Mouse (Mus musculus) liver, embryonic 12.5 days (tissue): ENCODE data around the gene Lbp. TPM values are rescaled to one million over a fixed set of nuclear protein-coding genes. Genes with fewer than 3 reads are reported as not detected.

Experiments
- ATAC-seq: fragments of 200-750 bp; cut with Nextera tagmentation; 2 replicates; pipeline ENCODE4 v1.8.0; 2017; ENCODE audit warnings: moderate number of reproducible peaks, mild to moderate bottlenecking, moderate library complexity
- H3K27ac ChIP-seq: fragments of 300-500 bp; sonication (generic); 2 replicates; pipeline ENCODE4 v1.5.1; 2016; ENCODE audit warnings: mild to moderate bottlenecking
- H3K27me3 ChIP-seq: fragments of 300-500 bp; sonication (generic); replicated peaks from 2 replicates; pipeline ENCODE4 v1.6.1; 2016; ENCODE audit warnings: mild to moderate bottlenecking, moderate library complexity
- H3K36me3 ChIP-seq: fragments of 300-500 bp; sonication (generic); 2 replicates; pipeline ENCODE4 v1.6.1; 2016; ENCODE audit warnings: mild to moderate bottlenecking, moderate library complexity
- H3K4me1 ChIP-seq: fragments of 300-500 bp; sonication (generic); 2 replicates; pipeline ENCODE4 v1.6.1; 2016
- H3K4me2 ChIP-seq: fragments of 300-500 bp; sonication (generic); 2 replicates; pipeline ENCODE4 v1.6.1; 2016; ENCODE audit warnings: mild to moderate bottlenecking, moderate library complexity
- H3K4me3 ChIP-seq: fragments of 300-500 bp; sonication (generic); 2 replicates; pipeline ENCODE4 v1.5.1; 2016; ENCODE audit warnings: mild to moderate bottlenecking, moderate library complexity
- H3K9ac ChIP-seq: fragments of 300-500 bp; sonication (generic); 2 replicates; pipeline ENCODE4 v1.6.1; 2016; ENCODE audit warnings: mild to moderate bottlenecking, moderate library complexity
- H3K9me3 ChIP-seq: fragments of 300-500 bp; sonication (generic); replicated peaks from 2 replicates; pipeline ENCODE4 v1.6.1; 2016; ENCODE audit warnings: mild to moderate bottlenecking, moderate library complexity
- WGBS: fragments of 180-500 bp; shearing (Covaris S2); methylation state at CpG from one replicate; pipeline ENCODE4 v1.1.7; 2016; ENCODE audit not compliant: insufficient replicate concordance; 5-methylcytosine and 5-hydroxymethylcytosine counted together
- polyA plus RNA-seq: library from polyadenylated mRNA; unstranded; fragments of >200 nt; fragmentation: Nextera tagmentation; extraction: Ambion mirVana; gene quantifications from 2 replicates; pipeline ENCODE4 v1.2.1, GENCODE M21; 2016

The Lbp gene
- polyA plus RNA-seq, 1 experiment from 2014 or later = 12.9 TPM

- H3K4me1 ChIP-seq = no peaks in the 10 kb centered on the region
- H3K27ac ChIP-seq = no peak overlapping the region
- WGBS = 53% methylated on average over 8 of the region's 8 CpGs
- no peak for ATAC-seq
- H3K9ac ChIP-seq = no peak overlapping the region
- 0 out of 2 replicates have a peak, but pooled peaks cover 3% of the 10 kb centered on the region for H3K36me3 ChIP-seq
- H3K9me3 ChIP-seq = no peaks in the 10 kb centered on the region
- no peaks in the 10 kb centered on the region for H3K27me3 ChIP-seq
- H3K4me2 ChIP-seq = no peak overlapping the region
- H3K4me3 ChIP-seq = no peak overlapping the region
Measured at GRCm38 (mm10) chr2:158316371-158316770, 10.1 kb downstream of the Lbp start.

- 0 out of 2 replicates have a peak, but pooled peaks cover 7% of the 10 kb centered on the region for H3K36me3 ChIP-seq
- WGBS = 17% methylated on average over 5 of the region's 5 CpGs
- no peak overlapping the region for H3K9ac ChIP-seq
- H3K4me1 ChIP-seq = no peaks in the 10 kb centered on the region
- H3K27me3 ChIP-seq = no peaks in the 10 kb centered on the region
- H3K9me3 ChIP-seq = no peaks in the 10 kb centered on the region
- no peak for ATAC-seq
- no peak overlapping the region for H3K27ac ChIP-seq
- no peak overlapping the region for H3K4me2 ChIP-seq
- no peak overlapping the region for H3K4me3 ChIP-seq
Measured at GRCm38 (mm10) chr2:158317026-158317425, 10.7 kb downstream of the Lbp start.

DNA sequence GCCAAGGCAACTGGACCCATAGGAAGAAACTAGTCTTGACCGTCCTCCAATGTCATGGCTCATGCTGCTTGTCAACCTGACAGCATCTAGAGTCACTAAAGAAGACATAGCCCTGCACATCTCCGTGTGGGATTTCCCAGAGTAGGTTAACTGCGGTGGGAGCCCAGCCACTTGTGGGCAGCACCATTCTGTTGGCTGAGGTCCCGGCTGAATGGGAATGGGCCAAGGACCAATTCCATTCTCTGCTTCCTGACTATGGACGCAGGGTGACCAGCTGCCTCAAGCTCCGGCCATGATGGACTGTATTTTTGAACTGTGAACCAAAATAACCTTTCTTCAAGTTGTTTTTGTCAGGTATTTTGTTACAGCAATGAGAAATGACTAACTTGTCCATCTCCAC lies 15.3 kb downstream of the Lbp start:
- ATAC-seq = no peak
- Histone ChIP-seq H3K4me1 (no peaks in the 10 kb centered on the region; the same call in 1 of the 2 replicates), H3K9ac (no peak overlapping the region), H3K27ac (no peak overlapping the region), H3K27me3 (no peaks in the 10 kb centered on the region), H3K36me3 (peaks cover 8% of the 10 kb centered on the region; the same call in 1 of the 2 replicates), H3K4me3 (no peak overlapping the region), H3K4me2 (no peak overlapping the region), H3K9me3 (no peaks in the 10 kb centered on the region)
- WGBS = 79% methylated on average over 6 of the region's 6 CpGs

DNA sequence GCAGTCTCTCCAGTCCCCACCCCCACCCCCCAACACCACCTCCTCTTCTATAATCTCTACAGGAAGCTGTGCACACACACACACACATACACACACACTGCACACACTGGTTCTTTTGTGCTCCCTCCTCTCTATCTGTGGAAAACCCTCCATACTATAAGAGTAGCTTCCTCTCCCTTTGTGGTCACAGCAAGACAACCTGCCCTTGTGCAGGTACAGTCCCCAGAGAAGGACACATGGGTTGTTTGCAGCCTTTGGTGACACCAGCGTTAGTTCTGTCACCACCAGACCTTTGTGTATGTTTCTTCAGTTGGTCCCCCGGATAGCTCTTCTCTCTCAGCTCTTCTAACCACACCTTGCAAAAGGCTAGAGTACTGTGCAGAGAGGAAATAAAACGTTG lies 16.6 kb downstream of the Lbp start:
- Histone ChIP-seq H3K36me3 (peaks cover 12% of the 10 kb centered on the region; the same call in 1 of the 2 replicates), H3K27me3 (no peaks in the 10 kb centered on the region), H3K4me3 (no peak overlapping the region), H3K4me1 (no peaks in the 10 kb centered on the region; the same call in 1 of the 2 replicates), H3K4me2 (no peak overlapping the region), H3K9ac (no peak overlapping the region), H3K9me3 (no peaks in the 10 kb centered on the region), H3K27ac (no peak overlapping the region)
- no peak for ATAC-seq
- WGBS = 38% methylated on average over 3 of the region's 3 CpGs

- no peak for ATAC-seq
- no peaks in the 10 kb centered on the region for H3K27me3 ChIP-seq
- H3K9me3 ChIP-seq = no peaks in the 10 kb centered on the region
- peaks cover 12% of the 10 kb centered on the region; the same call in 1 of the 2 replicates for H3K36me3 ChIP-seq
- no peak overlapping the region for H3K9ac ChIP-seq
- H3K27ac ChIP-seq = no peak overlapping the region
- 59% methylated on average over 10 of the region's 10 CpGs for WGBS
- H3K4me2 ChIP-seq = no peak overlapping the region
- H3K4me1 ChIP-seq = no peaks in the 10 kb centered on the region; the same call in 1 of the 2 replicates
- H3K4me3 ChIP-seq = no peak overlapping the region
Measured at GRCm38 (mm10) chr2:158324531-158325190, 18.4 kb downstream of the Lbp start.

GRCm38 (mm10) chr2:158325609-158326008 lies 19.3 kb downstream of the Lbp start:
- Histone ChIP-seq H3K4me2 (no peak overlapping the region), H3K27ac (no peak overlapping the region), H3K4me3 (no peak overlapping the region), H3K36me3 (peaks cover 12% of the 10 kb centered on the region; the same call in 1 of the 2 replicates), H3K27me3 (no peaks in the 10 kb centered on the region), H3K9me3 (no peaks in the 10 kb centered on the region), H3K4me1 (no peaks in the 10 kb centered on the region; the same call in 1 of the 2 replicates), H3K9ac (no peak overlapping the region)
- ATAC-seq = no peak
- 73% methylated on average over 8 of the region's 8 CpGs for WGBS

- H3K4me3 ChIP-seq = no peak overlapping the region
- no peaks in the 10 kb centered on the region for H3K4me1 ChIP-seq
- no peak overlapping the region for H3K4me2 ChIP-seq
- H3K9ac ChIP-seq = no peak overlapping the region
- no peak for ATAC-seq
- WGBS = 67% methylated on average over 13 of the region's 13 CpGs
- H3K9me3 ChIP-seq = no peaks in the 10 kb centered on the region
- H3K36me3 ChIP-seq = no peaks in the 10 kb centered on the region
- H3K27ac ChIP-seq = no peak overlapping the region
- no peaks in the 10 kb centered on the region for H3K27me3 ChIP-seq
Measured at GRCm38 (mm10) chr2:158334356-158334755, 28.1 kb downstream of the Lbp start.

GRCm38 (mm10) chr2:158337698-158338097 lies 31.4 kb downstream of the Lbp start:
- no peaks in the 10 kb centered on the region for H3K4me1 ChIP-seq
- no peaks in the 10 kb centered on the region for H3K9me3 ChIP-seq
- no peak overlapping the region for H3K27ac ChIP-seq
- no peak overlapping the region for H3K9ac ChIP-seq
- no peak overlapping the region for H3K4me3 ChIP-seq
- H3K36me3 ChIP-seq = no peaks in the 10 kb centered on the region
- 78% methylated on average over 10 of the region's 10 CpGs for WGBS
- ATAC-seq = no peak
- no peak overlapping the region for H3K4me2 ChIP-seq
- no peaks in the 10 kb centered on the region for H3K27me3 ChIP-seq

GRCm38 (mm10) chr2:158339948-158340564 lies 33.8 kb downstream of the Lbp start:
- H3K4me3 ChIP-seq = no peak overlapping the region
- no peak for ATAC-seq
- H3K4me2 ChIP-seq = no peak overlapping the region
- no peak overlapping the region for H3K27ac ChIP-seq
- H3K9me3 ChIP-seq = no peaks in the 10 kb centered on the region
- H3K4me1 ChIP-seq = no peaks in the 10 kb centered on the region
- H3K27me3 ChIP-seq = no peaks in the 10 kb centered on the region
- WGBS = 33% methylated on average over 11 of the region's 11 CpGs
- no peak overlapping the region for H3K9ac ChIP-seq
- H3K36me3 ChIP-seq = no peaks in the 10 kb centered on the region

GRCm38 (mm10) chr2:158341324-158341723 lies 35.0 kb downstream of the Lbp start:
- H3K27me3 ChIP-seq = no peaks in the 10 kb centered on the region
- 55% methylated on average over 2 of the region's 2 CpGs for WGBS

GRCm38 (mm10) chr2:158343495-158343894 lies 37.2 kb downstream of the Lbp start:
- Histone ChIP-seq H3K9ac (no peak overlapping the region), H3K36me3 (no peaks in the 10 kb centered on the region), H3K4me2 (no peak overlapping the region), H3K4me1 (no peaks in the 10 kb centered on the region), H3K4me3 (no peak overlapping the region), H3K27ac (no peak overlapping the region), H3K27me3 (no peaks in the 10 kb centered on the region), H3K9me3 (no peaks in the 10 kb centered on the region)
- ATAC-seq = no peak
- whole genome bisulfite sequencing = 60% methylated on average over 5 of the region's 5 CpGs

More at GRCm38 (mm10) chr2:158341324-158341723, 35.0 kb downstream of the Lbp start:
- Histone ChIP-seq H3K4me3 (no peak overlapping the region), H3K36me3 (no peaks in the 10 kb centered on the region), H3K4me1 (no peaks in the 10 kb centered on the region), H3K9ac (no peak overlapping the region), H3K27ac (no peak overlapping the region), H3K4me2 (no peak overlapping the region), H3K9me3 (no peaks in the 10 kb centered on the region)
- no peak; the same call in 1 of the 2 replicates for ATAC-seq

GRCm38 (mm10) chr2:158346467-158346866 lies 40.2 kb downstream of the Lbp start:
- Histone ChIP-seq H3K4me3 (no peak overlapping the region), H3K36me3 (no peaks in the 10 kb centered on the region), H3K27ac (no peak overlapping the region), H3K4me2 (no peak overlapping the region), H3K27me3 (no peaks in the 10 kb centered on the region), H3K9ac (no peak overlapping the region), H3K9me3 (no peaks in the 10 kb centered on the region), H3K4me1 (no peaks in the 10 kb centered on the region)
- ATAC-seq = no peak
- WGBS = 46% methylated on average over 6 of the region's 6 CpGs
